Mouse (Mus musculus) midbrain, embryonic 13.5 days (tissue): ENCODE results near the gene Pcnx2. TPM values are rescaled to one million over a fixed set of nuclear protein-coding genes. Genes with fewer than 3 reads are reported as not detected.

Experiments
- ATAC-seq: fragments of 200-750 bp; cut with Nextera tagmentation; 2 replicates; pipeline ENCODE4 v1.8.0; 2017; ENCODE audit warnings: mild to moderate bottlenecking, moderate TSS enrichment, moderate library complexity
- H3K27ac ChIP-seq: fragments of 300-500 bp; sonication (generic); 2 replicates; pipeline ENCODE4 v1.5.1; 2015; ENCODE audit warnings: inconsistent platforms, mild to moderate bottlenecking, moderate library complexity
- H3K27me3 ChIP-seq: fragments of 300-500 bp; sonication (generic); 2 replicates; pipeline ENCODE4 v1.6.1; 2015; ENCODE audit warnings: mild to moderate bottlenecking, inconsistent platforms
- H3K36me3 ChIP-seq: fragments of 300-500 bp; sonication (generic); 2 replicates; pipeline ENCODE4 v1.6.1; 2015; ENCODE audit warnings: mild to moderate bottlenecking, inconsistent platforms
- H3K4me1 ChIP-seq: fragments of 300-500 bp; sonication (generic); replicated peaks from 2 replicates; pipeline ENCODE4 v1.6.1; 2015; ENCODE audit warnings: inconsistent platforms
- H3K4me2 ChIP-seq: fragments of 300-500 bp; sonication (generic); replicated peaks from 2 replicates; pipeline ENCODE4 v1.6.1; 2015; ENCODE audit warnings: moderate library complexity, mild to moderate bottlenecking, inconsistent platforms
- H3K4me3 ChIP-seq: fragments of 300-500 bp; sonication (generic); replicated peaks from 2 replicates; pipeline ENCODE4 v1.5.1; 2015; ENCODE audit warnings: mild to moderate bottlenecking, inconsistent platforms
- H3K9ac ChIP-seq: fragments of 300-500 bp; sonication (generic); replicated peaks from 2 replicates; pipeline ENCODE4 v1.6.1; 2015; ENCODE audit warnings: mild to moderate bottlenecking, inconsistent platforms
- H3K9me3 ChIP-seq: fragments of 300-500 bp; sonication (generic); 2 replicates; pipeline ENCODE4 v1.6.1; 2016; ENCODE audit warnings: mild to moderate bottlenecking, inconsistent platforms
- WGBS: fragments of 180-500 bp; shearing (Covaris S2); methylation state at CpG from one replicate; pipeline ENCODE4 v1.1.7; 2015; 5-methylcytosine and 5-hydroxymethylcytosine counted together
- polyA plus RNA-seq: library from polyadenylated mRNA; unstranded; fragments of >200 nt; fragmentation: Nextera tagmentation; extraction: Ambion mirVana; gene quantifications from 2 replicates; pipeline ENCODE4 v1.2.1, GENCODE M21; 2015

Gene Pcnx2
- polyA plus RNA-seq, 1 experiment from 2014 or later = 3.8 TPM

GRCm38 (mm10) chr8:125914386-125914785 is 16.3 kb upstream of the Pcnx2 start:
- WGBS = 89% methylated on average over 9 of the region's 9 CpGs
- Histone ChIP-seq H3K27ac (no peak overlapping the region), H3K9me3 (no peaks in the 10 kb centered on the region), H3K4me1 (peaks cover 16% of the 10 kb centered on the region), H3K27me3 (peaks cover 51% of the 10 kb centered on the region), H3K9ac (no peak overlapping the region), H3K4me3 (no peak overlapping the region), H3K36me3 (no peaks in the 10 kb centered on the region), H3K4me2 (no peak overlapping the region)
- ATAC-seq = no peak

GRCm38 (mm10) chr8:125913206-125913605 is 15.1 kb upstream of the Pcnx2 start:
- Histone ChIP-seq H3K9me3 (no peaks in the 10 kb centered on the region), H3K4me2 (no peak overlapping the region), H3K4me1 (peaks cover 16% of the 10 kb centered on the region), H3K4me3 (no peak overlapping the region), H3K36me3 (no peaks in the 10 kb centered on the region), H3K27ac (no peak overlapping the region), H3K9ac (no peak overlapping the region), H3K27me3 (peaks cover 62% of the 10 kb centered on the region)
- ATAC-seq = no peak
- WGBS = 87% methylated on average over 4 of the region's 4 CpGs

GRCm38 (mm10) chr8:125911229-125911580 is 13.1 kb upstream of the Pcnx2 start:
- Histone ChIP-seq H3K27ac (no peak overlapping the region), H3K9me3 (0 out of 2 replicates have a peak, but pooled peaks cover 4% of the 10 kb centered on the region), H3K36me3 (no peaks in the 10 kb centered on the region), H3K9ac (peak overlapping the region; percentile 59), H3K4me2 (peak overlapping the region; percentile 95), H3K4me3 (peak overlapping the region; percentile 55), H3K4me1 (peaks cover 16% of the 10 kb centered on the region), H3K27me3 (peaks cover 75% of the 10 kb centered on the region)
- 3% methylated on average over 31 of the region's 31 CpGs for WGBS
- 0 out of 2 replicates have a peak, but pooled peaks have one; percentile 12 for ATAC-seq

GRCm38 (mm10) chr8:125910365-125911228 is 12.5 kb upstream of the Pcnx2 start, which contains the start of gene Map3k21:
Map3k21 (plus strand) TSS chr8:125910450.
- Histone ChIP-seq H3K27me3 (peaks cover 72% of the 10 kb centered on the region), H3K4me1 (peaks cover 16% of the 10 kb centered on the region), H3K4me3 (peak within 1 kb of the TSS; percentile 55), H3K4me2 (peak within 1 kb of the TSS; percentile 95), H3K27ac (no peak within 1 kb of the TSS), H3K36me3 (no peaks in the 10 kb centered on the region), H3K9me3 (0 out of 2 replicates have a peak, but pooled peaks cover 4% of the 10 kb centered on the region), H3K9ac (peak within 1 kb of the TSS; percentile 59)
- WGBS = under 1% methylated on average over 92 of the region's 93 CpGs
- peak; percentile 72 for ATAC-seq

- ATAC-seq = 0 out of 2 replicates have a peak, but pooled peaks have one; percentile 25
- Histone ChIP-seq H3K27me3 (peaks cover 72% of the 10 kb centered on the region), H3K36me3 (no peaks in the 10 kb centered on the region), H3K4me2 (peak overlapping the region; percentile 95), H3K9ac (peak overlapping the region; percentile 59; the same call in 1 of the 2 replicates), H3K4me1 (peaks cover 16% of the 10 kb centered on the region), H3K4me3 (peak overlapping the region; percentile 55), H3K9me3 (0 out of 2 replicates have a peak, but pooled peaks cover 4% of the 10 kb centered on the region), H3K27ac (no peak overlapping the region)
- WGBS = 5% methylated on average over 30 of the region's 30 CpGs
These were observed 11.7 kb upstream of the Pcnx2 start for GRCm38 (mm10) chr8:125909661-125910364.

- H3K27ac ChIP-seq = no peak overlapping the region
- H3K4me1 ChIP-seq = peaks cover 16% of the 10 kb centered on the region
- H3K4me3 ChIP-seq = no peak overlapping the region
- H3K9me3 ChIP-seq = 0 out of 2 replicates have a peak, but pooled peaks cover 4% of the 10 kb centered on the region
- no peak overlapping the region for H3K9ac ChIP-seq
- H3K4me2 ChIP-seq = no peak overlapping the region
- peaks cover 54% of the 10 kb centered on the region for H3K27me3 ChIP-seq
- no peak for ATAC-seq
- 78% methylated on average over 2 of the region's 2 CpGs for WGBS
- H3K36me3 ChIP-seq = no peaks in the 10 kb centered on the region
These were observed 9.2 kb upstream of the Pcnx2 start for GRCm38 (mm10) chr8:125907311-125907710.

GRCm38 (mm10) chr8:125905341-125905740 is 7.2 kb upstream of the Pcnx2 start:
- Histone ChIP-seq H3K4me1 (peaks cover 5% of the 10 kb centered on the region), H3K36me3 (no peaks in the 10 kb centered on the region), H3K9ac (no peak overlapping the region), H3K27ac (no peak overlapping the region), H3K4me2 (no peak overlapping the region), H3K27me3 (peaks cover 38% of the 10 kb centered on the region), H3K9me3 (0 out of 2 replicates have a peak, but pooled peaks cover 4% of the 10 kb centered on the region), H3K4me3 (no peak overlapping the region)
- no peak for ATAC-seq
- 71% methylated on average over 2 of the region's 2 CpGs for WGBS

GRCm38 (mm10) chr8:125902521-125902920 is 4.4 kb upstream of the Pcnx2 start:
- WGBS = 43% methylated on average over 3 of the region's 3 CpGs
- ATAC-seq = no peak
- Histone ChIP-seq H3K4me2 (no peak overlapping the region), H3K36me3 (no peaks in the 10 kb centered on the region), H3K4me3 (no peak overlapping the region), H3K9me3 (0 out of 2 replicates have a peak, but pooled peaks cover 4% of the 10 kb centered on the region), H3K27me3 (peaks cover 22% of the 10 kb centered on the region), H3K9ac (no peak overlapping the region), H3K27ac (no peak overlapping the region), H3K4me1 (peaks cover 12% of the 10 kb centered on the region)

GRCm38 (mm10) chr8:125901167-125901566 is 3.0 kb upstream of the Pcnx2 start:
- Histone ChIP-seq H3K27me3 (peaks cover 25% of the 10 kb centered on the region), H3K27ac (no peak overlapping the region), H3K4me3 (no peak overlapping the region), H3K9ac (no peak overlapping the region), H3K4me2 (no peak overlapping the region), H3K9me3 (no peaks in the 10 kb centered on the region), H3K36me3 (no peaks in the 10 kb centered on the region), H3K4me1 (peaks cover 18% of the 10 kb centered on the region)
- 25% methylated on average over 2 of the region's 2 CpGs for WGBS
- no peak for ATAC-seq

GRCm38 (mm10) chr8:125898899-125899298 is 782 bp upstream of the Pcnx2 start:
- peak overlapping the region; percentile 40; the same call in 1 of the 2 replicates for H3K27ac ChIP-seq
- 0 out of 2 replicates have a peak, but pooled peaks have one; percentile 16 for ATAC-seq
- WGBS = 0% methylated on average over 6 of the region's 6 CpGs
- H3K9me3 ChIP-seq = no peaks in the 10 kb centered on the region
- H3K9ac ChIP-seq = no peak overlapping the region
- peak overlapping the region; percentile 56 for H3K4me3 ChIP-seq
- no peaks in the 10 kb centered on the region for H3K36me3 ChIP-seq
- H3K27me3 ChIP-seq = peaks cover 25% of the 10 kb centered on the region
- peak overlapping the region; percentile 63 for H3K4me2 ChIP-seq
- H3K4me1 ChIP-seq = peaks cover 18% of the 10 kb centered on the region

GRCm38 (mm10) chr8:125897388-125897787 is 729 bp downstream of the Pcnx2 start:
- peaks cover 18% of the 10 kb centered on the region for H3K4me1 ChIP-seq
- peak overlapping the region; percentile 56 for H3K4me3 ChIP-seq
- H3K27me3 ChIP-seq = peaks cover 25% of the 10 kb centered on the region
- no peaks in the 10 kb centered on the region for H3K9me3 ChIP-seq
- peak overlapping the region; percentile 75 for H3K9ac ChIP-seq
- no peak; the same call in 1 of the 2 replicates for ATAC-seq
- WGBS = 62% methylated on average over 11 of the region's 11 CpGs
- H3K4me2 ChIP-seq = peak overlapping the region; percentile 63
- no peak overlapping the region for H3K27ac ChIP-seq
- H3K36me3 ChIP-seq = no peaks in the 10 kb centered on the region

- Histone ChIP-seq H3K36me3 (peaks cover 57% of the 10 kb centered on the region), H3K4me1 (no peaks in the 10 kb centered on the region), H3K27ac (no peak overlapping the region), H3K9me3 (no peaks in the 10 kb centered on the region), H3K9ac (no peak overlapping the region), H3K27me3 (no peaks in the 10 kb centered on the region), H3K4me2 (no peak overlapping the region), H3K4me3 (no peak overlapping the region)
- no peak for ATAC-seq
- WGBS = 87% methylated on average over 3 of the region's 3 CpGs
These were observed 8.2 kb downstream of the Pcnx2 start for GRCm38 (mm10) chr8:125889920-125890319.
